Mouse (Mus musculus) lung, postnatal 0 days (tissue): Measurements from ENCODE around the gene Trim50. TPM values are rescaled to one million over a fixed set of nuclear protein-coding genes. Genes with fewer than 3 reads are reported as not detected.
A peak's percentile ranks its signal among the peaks of the same experiment; 100 is the strongest.

Source experiments
- ATAC-seq: fragments of 200-750 bp; cut with Nextera tagmentation; 2 replicates; pipeline ENCODE4 v1.8.0; 2017; ENCODE audit warnings: moderate library complexity
- DNase-seq: peaks from one replicate; pipeline ENCODE4 v3.0.0-alpha.2; 2016; ENCODE audit warnings: low spot score
- H3K27ac ChIP-seq: fragments of 300-500 bp; sonication (generic); 2 replicates; pipeline ENCODE4 v1.5.1; 2014; ENCODE audit warnings: antibody characterized with exemption, mild to moderate bottlenecking, low read length, mixed read lengths
- H3K27me3 ChIP-seq: fragments of 300-500 bp; sonication (generic); replicated peaks from 2 replicates; pipeline ENCODE4 v1.6.1; 2014; ENCODE audit warnings: low read length, mixed read lengths; ENCODE audit not compliant: insufficient read depth
- H3K36me3 ChIP-seq: fragments of 300-500 bp; sonication (generic); 2 replicates; pipeline ENCODE4 v1.6.1; 2014; ENCODE audit warnings: low read length, mixed read lengths; ENCODE audit not compliant: insufficient read depth
- H3K4me1 ChIP-seq: fragments of 300-500 bp; sonication (generic); 2 replicates; pipeline ENCODE4 v1.6.1; 2014; ENCODE audit warnings: antibody characterized with exemption, low read depth, low read length, mixed read lengths; ENCODE audit not compliant: insufficient read depth
- H3K4me2 ChIP-seq: fragments of 300-500 bp; sonication (generic); replicated peaks from 2 replicates; pipeline ENCODE4 v1.6.1; 2014; ENCODE audit warnings: low read depth, mild to moderate bottlenecking, low read length, moderate library complexity, mixed read lengths
- H3K4me3 ChIP-seq: fragments of 300-500 bp; sonication (generic); 2 replicates; pipeline ENCODE4 v1.5.1; 2014; ENCODE audit warnings: low read depth, low read length
- H3K9ac ChIP-seq: fragments of 300-500 bp; sonication (generic); replicated peaks from 2 replicates; pipeline ENCODE4 v1.6.1; 2014; ENCODE audit warnings: low read depth, mild to moderate bottlenecking
- H3K9me3 ChIP-seq: fragments of 300-500 bp; sonication (generic); 2 replicates; pipeline ENCODE4 v1.6.1; 2016; ENCODE audit warnings: low read length, mixed read lengths
- CTCF ChIP-seq: IDR thresholded peaks from 2 replicates; pipeline ENCODE4 v1.5.1; 2016; ENCODE audit warnings: antibody characterized with exemption, mild to moderate bottlenecking
- EP300 ChIP-seq: IDR thresholded peaks from 2 replicates; pipeline ENCODE4 v1.6.1; 2016; ENCODE audit warnings: antibody characterized with exemption, mild to moderate bottlenecking, control low read depth
- WGBS: fragments of 180-500 bp; shearing (Covaris S2); extraction: QIAGEN DNeasy Blood & Tissue Kit; methylation state at CpG from one replicate; pipeline ENCODE4 v1.1.7; 2014; 5-methylcytosine and 5-hydroxymethylcytosine counted together
- polyA plus RNA-seq: library from polyadenylated mRNA; unstranded; fragments of >200 nt; fragmentation: Nextera tagmentation; extraction: Ambion mirVana; gene quantifications from 2 replicates; pipeline ENCODE4 v1.2.1, GENCODE M21; 2015

Trim50 gene
- polyA plus RNA-seq, 1 experiment from 2014 or later, result not detected

DNA sequence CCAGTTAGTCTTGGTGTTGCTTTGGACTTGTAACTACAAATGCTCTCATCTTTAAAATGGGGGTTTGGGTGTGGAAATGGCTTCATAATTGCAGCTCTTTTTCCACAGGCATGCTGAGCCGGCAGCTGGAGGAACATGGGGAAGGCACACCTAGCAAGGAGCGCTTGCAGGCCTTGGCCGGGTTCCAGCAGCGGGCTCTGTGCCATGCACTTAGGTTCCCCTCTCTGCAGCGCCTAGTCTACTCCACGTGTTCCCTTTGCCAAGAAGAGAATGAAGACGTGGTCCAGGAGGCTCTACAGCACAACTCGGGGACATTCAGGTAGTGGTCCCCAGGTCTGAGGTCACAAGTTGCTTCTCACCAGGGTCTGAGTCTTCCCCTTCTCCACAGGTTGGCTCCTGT is 22.1 kb downstream of the Trim50 start:
- H3K27me3 ChIP-seq, result no peaks in the 10 kb centered on the region
- H3K9ac ChIP-seq, result no peak overlapping the region
- peak; percentile 65 for ATAC-seq
- H3K36me3 ChIP-seq, result peaks cover 27% of the 10 kb centered on the region; the same call in 1 of the 2 replicates
- H3K9me3 ChIP-seq, result no peaks in the 10 kb centered on the region
- no peak overlapping the region for H3K4me3 ChIP-seq
- WGBS, result 48% methylated on average over 8 of the region's 8 CpGs
- no peak overlapping the region for H3K27ac ChIP-seq
- TF ChIP-seq CTCF (no peak), EP300 (no peak)
- H3K4me2 ChIP-seq, result no peak overlapping the region
- DNase-seq, result peak; percentile 56
- H3K4me1 ChIP-seq, result peaks cover 4% of the 10 kb centered on the region; the same call in 1 of the 2 replicates

DNA sequence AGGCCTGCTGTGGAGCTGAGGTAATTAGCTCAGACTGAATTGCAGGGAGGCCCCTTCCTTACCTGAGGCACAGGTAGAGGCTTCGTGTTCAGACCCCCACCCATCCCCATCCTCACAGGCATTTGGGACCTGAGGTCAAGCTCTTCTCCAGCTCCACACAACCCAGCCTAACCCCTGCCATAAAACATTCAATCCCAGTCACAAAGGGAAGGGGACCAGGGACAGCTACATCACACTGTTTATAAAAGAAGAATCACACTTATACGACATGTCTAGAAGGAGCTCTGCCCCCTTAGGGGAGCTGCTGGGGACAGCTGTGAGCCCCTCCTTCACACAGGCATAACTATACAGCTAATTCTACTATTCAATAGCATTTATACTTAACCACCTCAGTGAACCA is 23.2 kb downstream of the Trim50 start:
- DNase-seq (no peak), ATAC-seq (no peak)
- no peak overlapping the region for H3K27ac ChIP-seq
- TF ChIP-seq EP300 (no peak), CTCF (no peak)
- H3K36me3 ChIP-seq, result peaks cover 39% of the 10 kb centered on the region; the same call in 1 of the 2 replicates
- no peaks in the 10 kb centered on the region for H3K27me3 ChIP-seq
- H3K4me1 ChIP-seq, result no peaks in the 10 kb centered on the region
- no peak overlapping the region for H3K4me2 ChIP-seq
- H3K4me3 ChIP-seq, result no peak overlapping the region
- WGBS, result 58% methylated on average over 2 of the region's 2 CpGs
- no peaks in the 10 kb centered on the region for H3K9me3 ChIP-seq
- no peak overlapping the region for H3K9ac ChIP-seq

DNA sequence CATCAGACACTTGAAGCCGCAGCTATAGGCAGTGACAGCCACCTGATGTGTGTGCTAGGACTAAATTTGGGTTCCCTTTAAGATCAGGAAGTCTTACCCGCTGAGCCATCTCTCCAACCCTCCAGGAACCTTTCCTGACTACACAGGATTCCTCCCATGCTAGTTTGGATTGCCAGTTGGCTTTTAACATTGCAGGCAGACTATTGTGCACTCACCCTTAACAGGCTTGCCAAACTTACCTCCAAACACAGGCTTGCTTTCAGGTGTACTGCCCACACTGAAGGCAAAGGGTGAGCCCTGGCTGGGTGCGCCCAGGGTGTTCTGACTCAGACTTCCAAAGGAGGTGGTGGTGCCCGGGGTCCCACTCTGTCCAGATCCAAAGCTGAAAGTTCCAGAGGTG is 27.6 kb downstream of the Trim50 start:
- no peak overlapping the region for H3K4me3 ChIP-seq
- ATAC-seq, result no peak
- H3K27ac ChIP-seq, result no peak overlapping the region
- WGBS, result 87% methylated on average over 4 of the region's 4 CpGs
- H3K9ac ChIP-seq, result no peak overlapping the region
- TF ChIP-seq CTCF, result no peak
- TF ChIP-seq EP300, result no peak
- peaks cover 72% of the 10 kb centered on the region for H3K36me3 ChIP-seq
- H3K9me3 ChIP-seq, result no peaks in the 10 kb centered on the region
- H3K4me1 ChIP-seq, result no peaks in the 10 kb centered on the region
- H3K27me3 ChIP-seq, result no peaks in the 10 kb centered on the region
- H3K4me2 ChIP-seq, result no peak overlapping the region
- DNase-seq, result no peak

DNA sequence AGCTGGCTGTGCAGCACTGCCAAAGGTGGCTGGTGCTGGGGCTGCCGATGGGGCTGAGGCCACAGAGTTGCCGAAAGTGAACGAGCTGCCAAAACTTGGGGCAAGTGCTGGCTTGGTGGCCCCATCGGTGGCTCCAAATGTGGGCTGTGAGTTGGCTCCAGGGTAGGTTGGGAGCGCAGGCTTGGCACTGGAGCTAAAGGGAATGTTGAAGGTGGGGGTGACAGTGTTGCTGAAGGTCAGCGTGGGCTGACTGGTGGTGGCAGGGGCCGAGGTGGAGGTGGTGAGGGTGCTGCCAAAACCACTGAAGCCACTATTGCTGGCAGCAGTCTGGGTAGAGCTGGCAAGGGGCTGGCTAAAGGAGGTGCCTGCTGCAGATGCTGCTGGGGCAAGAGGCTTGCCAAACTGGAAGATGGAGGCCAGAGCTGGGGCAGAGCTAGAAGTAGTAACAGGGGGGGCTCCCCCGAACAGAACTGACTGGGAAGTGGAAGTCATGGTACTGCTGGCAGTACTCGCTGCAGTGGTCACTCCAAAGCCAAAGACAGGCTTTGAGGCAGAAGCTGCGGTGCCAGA is 28.3 kb downstream of the Trim50 start:
- Histone ChIP-seq H3K9me3 (no peaks in the 10 kb centered on the region), H3K4me1 (no peaks in the 10 kb centered on the region), H3K4me2 (no peak overlapping the region), H3K4me3 (no peak overlapping the region), H3K9ac (no peak overlapping the region), H3K36me3 (peaks cover 72% of the 10 kb centered on the region), H3K27me3 (no peaks in the 10 kb centered on the region), H3K27ac (no peak overlapping the region)
- no peak for ATAC-seq
- WGBS, result 91% methylated on average over 10 of the region's 10 CpGs
- no peak for DNase-seq
- TF ChIP-seq EP300 (no peak), CTCF (no peak)

DNA sequence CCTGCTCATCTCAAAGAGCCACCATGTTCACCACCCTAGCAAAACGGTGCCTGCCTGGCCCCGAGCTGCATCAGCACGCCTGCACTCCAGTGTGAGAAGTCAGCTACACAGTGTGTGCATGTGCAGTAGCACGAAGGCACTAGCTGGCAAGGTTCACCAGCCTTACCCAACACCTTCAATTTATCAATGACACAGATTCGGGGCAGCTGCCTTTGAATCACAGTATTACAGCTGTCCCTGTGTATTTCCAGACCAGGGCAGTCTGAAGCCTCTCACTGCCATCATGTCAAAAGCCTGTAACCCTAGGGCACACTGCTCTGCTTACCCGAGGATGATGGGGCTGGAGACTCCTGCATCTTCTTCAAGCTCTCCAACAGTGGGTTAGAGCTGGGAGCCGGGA is 29.7 kb downstream of the Trim50 start:
- peaks cover 78% of the 10 kb centered on the region for H3K36me3 ChIP-seq
- no peaks in the 10 kb centered on the region for H3K9me3 ChIP-seq
- no peak overlapping the region for H3K4me3 ChIP-seq
- no peak overlapping the region for H3K27ac ChIP-seq
- H3K4me2 ChIP-seq, result no peak overlapping the region
- TF ChIP-seq EP300 (no peak), CTCF (no peak)
- no peak for ATAC-seq
- DNase-seq, result no peak
- no peaks in the 10 kb centered on the region for H3K27me3 ChIP-seq
- WGBS, result 82% methylated on average over 7 of the region's 7 CpGs
- no peak overlapping the region for H3K9ac ChIP-seq
- H3K4me1 ChIP-seq, result no peaks in the 10 kb centered on the region

DNA sequence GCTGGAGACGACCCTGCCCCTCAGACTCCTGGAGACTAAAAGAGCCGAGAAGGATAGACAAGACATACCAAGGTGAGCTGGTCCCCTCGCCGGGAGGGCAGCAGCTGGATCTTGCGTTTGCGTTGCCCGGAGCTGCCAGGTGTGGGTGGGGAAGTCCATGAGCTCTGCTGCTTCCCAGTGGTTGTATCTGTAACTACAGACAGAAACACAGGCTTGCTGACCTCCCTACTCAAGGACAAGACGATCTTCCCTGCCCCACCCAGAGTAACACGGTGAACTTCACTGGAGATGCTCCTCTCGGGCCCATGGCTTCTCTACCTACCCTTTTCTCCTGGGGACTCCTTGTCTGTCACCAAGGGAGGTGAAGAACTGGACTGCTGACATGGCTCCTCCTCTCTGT is 30.7 kb downstream of the Trim50 start:
- no peak for DNase-seq
- no peak for ATAC-seq
- no peak overlapping the region for H3K4me2 ChIP-seq

More for the DNA sequence above, 30.7 kb downstream of the Trim50 start:
- Histone ChIP-seq H3K9ac (no peak overlapping the region), H3K4me1 (no peaks in the 10 kb centered on the region), H3K36me3 (peaks cover 68% of the 10 kb centered on the region), H3K27ac (no peak overlapping the region), H3K27me3 (no peaks in the 10 kb centered on the region), H3K4me3 (no peak overlapping the region), H3K9me3 (no peaks in the 10 kb centered on the region)
- WGBS, result 86% methylated on average over 10 of the region's 10 CpGs
- no peak for TF ChIP-seq CTCF
- TF ChIP-seq EP300, result no peak
